Mouse (Mus musculus) thymus, postnatal 10 days (tissue): ENCODE data around the gene Plin2.

ENCODE experiments used
- DNase-seq, 2 experiments: peaks; one replicate each; pipeline ENCODE4 v3.0.0; 2021; ENCODE audit warnings: low spot score in 2 of 2

Gene Plin2

GRCm38 (mm10) chr4:86669780-86670201, at the start of gene Plin2:
TSS of gene Plin2 (minus strand) at chr4:86670060.
- DNase-seq = peak; percentile 11 to 35

DNA sequence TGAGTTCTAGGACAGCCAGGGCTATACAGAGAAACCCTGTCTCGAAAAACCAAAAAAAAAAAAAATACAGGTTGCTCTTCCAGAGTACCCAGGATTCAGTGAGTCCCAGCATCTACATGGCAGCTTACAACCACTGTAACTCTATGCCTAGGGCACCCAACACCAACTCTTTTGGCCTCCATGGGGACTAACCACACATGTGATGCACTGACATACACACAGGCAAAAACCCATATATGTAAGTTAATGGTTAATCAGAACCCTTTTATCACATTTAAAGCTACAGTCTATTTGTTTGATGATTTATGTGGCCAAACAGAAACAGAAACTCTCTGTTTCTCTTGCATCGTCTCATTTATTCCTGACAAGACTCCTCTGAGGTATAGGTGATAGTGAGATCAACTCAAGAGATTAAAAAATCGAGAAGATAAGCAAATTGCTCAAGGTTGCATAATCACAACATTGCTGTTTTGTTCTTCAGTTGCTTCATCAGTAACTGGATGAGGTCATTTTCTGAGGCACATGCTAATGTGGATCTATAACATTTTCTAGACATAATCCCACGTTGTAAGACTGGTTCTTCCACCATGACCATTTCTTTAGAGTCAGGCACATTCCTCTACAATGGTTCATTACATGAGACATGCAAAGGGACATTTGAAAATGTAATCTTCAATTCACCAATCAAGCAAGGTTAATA, 49.2 kb upstream of the Plin2 start:
- no peak for DNase-seq

- DNase-seq = no peak
Observed at GRCm38 (mm10) chr4:86717176-86717575, 47.3 kb upstream of the Plin2 start.

DNA sequence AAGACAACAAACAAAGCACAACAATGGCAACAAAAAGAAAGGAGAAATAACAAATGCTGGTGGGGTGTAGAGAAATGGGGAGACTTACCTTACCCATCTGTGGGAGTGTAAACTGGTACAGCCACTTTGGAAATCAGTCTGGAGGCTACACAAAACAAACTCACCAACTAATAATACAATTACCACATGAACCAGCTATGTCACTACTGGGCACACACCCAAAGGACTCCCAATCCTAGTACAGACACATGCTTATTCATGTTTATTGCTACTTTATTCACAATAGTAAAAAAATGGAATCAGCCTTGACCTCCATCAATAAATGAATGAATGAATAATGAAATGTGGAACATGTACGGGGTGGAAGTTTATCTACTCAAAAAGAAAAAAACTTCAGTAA, 45.5 kb upstream of the Plin2 start:
- DNase-seq = no peak

DNA sequence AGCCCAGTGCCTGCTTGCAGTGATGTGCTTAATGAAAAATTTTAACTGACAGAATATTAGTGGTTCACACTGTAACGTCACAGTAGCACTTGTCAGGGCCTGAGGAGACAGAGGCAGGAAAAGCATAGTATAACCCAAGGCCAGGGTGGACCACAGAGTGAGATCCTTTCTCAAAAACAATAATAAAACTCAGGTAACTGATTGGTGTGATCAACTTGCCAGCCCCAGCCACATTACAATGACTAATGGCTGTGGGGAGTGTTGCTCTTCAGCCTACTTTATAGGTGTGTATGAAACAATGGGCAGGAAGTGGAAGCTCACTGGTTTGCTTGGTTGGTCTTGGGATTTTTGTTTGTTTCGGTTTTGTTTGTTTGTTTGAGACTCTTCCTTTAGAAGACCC, 43.7 kb upstream of the Plin2 start:
- no peak for DNase-seq

DNA sequence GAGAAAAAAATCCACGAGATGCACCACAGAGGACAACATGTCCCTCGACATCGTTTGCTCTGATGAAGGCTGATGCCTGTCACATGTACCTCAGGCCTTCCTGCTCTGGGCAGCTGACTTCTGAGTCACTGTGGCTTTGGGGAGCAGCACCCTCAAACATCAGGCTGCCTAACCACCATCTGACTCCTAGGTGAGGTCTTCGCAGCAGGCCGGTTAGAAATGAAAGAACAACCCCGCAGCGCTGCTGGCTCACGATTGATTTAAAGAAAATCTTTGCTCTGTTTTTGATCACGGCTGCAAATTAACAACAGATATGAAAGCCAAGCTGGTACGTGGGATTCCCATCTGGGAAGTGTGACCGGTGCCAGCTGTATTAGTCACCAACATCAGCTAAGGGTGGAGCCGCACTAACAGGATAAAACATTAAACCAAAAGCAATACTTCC, 42.9 kb upstream of the Plin2 start:
- DNase-seq = peak; percentile 62 to 68

- no peak for DNase-seq
Observed at GRCm38 (mm10) chr4:86710666-86711215, 40.9 kb upstream of the Plin2 start.

DNA sequence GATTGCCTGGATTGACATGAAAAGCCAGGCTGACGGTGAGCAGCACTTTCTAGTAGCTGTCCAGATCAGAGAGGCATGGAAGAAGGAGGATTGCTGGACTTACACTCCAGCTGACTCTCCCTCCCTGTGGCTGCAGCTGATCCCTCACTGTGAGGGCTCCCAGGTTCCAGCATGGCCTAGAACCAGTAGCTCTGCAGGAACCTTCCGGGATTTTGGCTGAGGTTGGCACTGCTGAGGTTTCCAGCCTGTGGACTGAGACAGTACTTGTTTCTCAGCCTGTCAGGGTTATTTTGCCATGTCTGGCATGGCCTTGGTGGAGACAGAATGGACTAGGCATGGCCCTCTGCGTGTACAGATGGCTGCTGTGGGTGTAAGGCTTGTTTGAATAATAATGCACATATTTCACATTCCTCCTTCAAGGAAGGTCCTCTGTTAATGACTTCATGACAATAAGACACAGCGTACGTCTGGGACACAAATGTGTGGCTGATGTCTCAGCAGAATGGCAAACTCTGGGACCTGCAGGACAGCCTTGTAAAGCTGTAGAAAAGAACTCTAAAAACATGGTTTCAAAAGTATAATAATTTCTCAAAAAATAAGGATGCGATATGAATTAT, 40.3 kb upstream of the Plin2 start:
- DNase-seq = no peak

GRCm38 (mm10) chr4:86708801-86709200, 38.9 kb upstream of the Plin2 start:
- no peak for DNase-seq

GRCm38 (mm10) chr4:86699161-86699865, 29.5 kb upstream of the Plin2 start:
- no peak for DNase-seq

DNA sequence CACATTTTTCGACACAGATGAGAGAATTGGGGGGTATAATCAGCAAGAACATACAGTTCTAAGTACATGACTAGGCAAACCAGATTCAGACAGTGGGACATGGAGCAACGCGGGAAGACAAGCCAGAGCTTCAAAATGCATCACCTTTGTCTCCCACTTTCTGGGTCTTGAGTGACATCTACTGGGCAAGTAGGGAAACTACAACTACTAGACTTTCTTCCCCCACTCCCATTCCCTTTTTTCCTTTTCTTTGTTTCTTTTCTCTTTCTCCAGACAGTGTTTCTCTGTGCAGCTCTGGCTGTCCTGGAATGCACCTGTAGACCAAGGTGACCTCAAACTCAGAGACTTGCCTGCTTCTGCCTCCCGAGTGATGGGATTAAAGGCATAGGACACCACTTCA, 27.0 kb upstream of the Plin2 start:
- DNase-seq = peak in 1 of 2 experiments; percentile 55

- DNase-seq = peak; percentile 56 to 82
Observed at GRCm38 (mm10) chr4:86695081-86695480, 25.2 kb upstream of the Plin2 start.

- DNase-seq = no peak
Observed at GRCm38 (mm10) chr4:86692931-86693330, 23.1 kb upstream of the Plin2 start.

DNA sequence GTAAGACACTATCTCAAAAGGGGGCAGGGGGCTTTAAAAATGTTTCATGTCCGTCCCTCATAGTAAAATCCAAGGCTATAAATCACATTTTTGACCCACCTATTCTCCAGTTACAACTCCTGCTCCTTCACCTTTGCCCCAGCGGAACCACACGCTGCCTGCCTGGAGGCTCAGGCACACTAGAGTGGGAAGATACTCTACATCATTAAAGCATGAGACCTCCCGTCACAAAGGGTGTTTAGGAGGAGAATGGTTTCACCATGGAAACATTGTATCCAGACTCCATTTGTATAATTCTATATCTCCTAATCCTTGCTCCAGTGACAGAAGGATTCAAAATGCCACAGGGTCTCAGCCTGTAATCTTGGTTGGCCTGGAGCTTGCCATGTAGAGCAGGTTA, 21.4 kb upstream of the Plin2 start:
- no peak for DNase-seq

DNA sequence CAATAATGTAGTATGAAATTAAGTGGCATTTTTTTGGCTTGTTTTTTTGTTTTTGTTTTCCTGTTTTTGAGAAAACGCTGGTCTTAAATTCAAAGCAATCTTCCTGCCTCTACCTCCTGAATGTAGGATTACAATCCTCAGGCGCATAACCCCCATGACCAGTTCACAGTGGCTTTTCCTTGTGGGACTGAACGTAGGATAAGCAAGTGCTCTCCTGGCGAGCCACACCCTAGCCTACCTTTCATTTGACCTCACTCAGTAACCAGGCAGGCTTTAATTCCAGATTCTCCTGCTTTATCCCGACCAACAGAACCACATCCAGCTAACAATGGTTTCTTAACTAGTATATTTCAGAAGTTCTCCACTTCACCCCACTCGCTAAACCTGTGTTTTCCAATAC, 20.9 kb upstream of the Plin2 start:
- DNase-seq = no peak

DNA sequence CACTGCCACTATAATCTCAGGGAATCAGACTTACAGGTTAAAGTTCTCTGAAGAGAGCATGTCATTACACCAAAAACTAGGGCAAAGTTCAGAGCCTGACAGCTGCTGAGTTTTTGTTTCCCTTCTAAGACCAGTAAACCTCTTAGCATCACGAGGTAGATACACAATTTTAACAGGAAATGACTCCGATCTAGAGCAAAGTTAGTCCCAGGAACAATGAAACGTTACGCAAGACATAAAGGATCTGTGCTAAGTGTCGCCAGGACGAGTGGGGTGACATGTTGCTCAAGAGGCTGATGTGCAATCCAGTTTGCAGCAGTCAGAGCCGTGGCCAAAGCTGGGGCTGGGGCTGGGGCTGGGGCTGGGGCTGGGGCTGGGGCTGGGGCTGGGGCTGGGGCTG, 20.3 kb upstream of the Plin2 start:
- peak in 1 of 2 experiments; percentile 38 for DNase-seq

GRCm38 (mm10) chr4:86689056-86689735, 19.3 kb upstream of the Plin2 start:
- no peak for DNase-seq

DNA sequence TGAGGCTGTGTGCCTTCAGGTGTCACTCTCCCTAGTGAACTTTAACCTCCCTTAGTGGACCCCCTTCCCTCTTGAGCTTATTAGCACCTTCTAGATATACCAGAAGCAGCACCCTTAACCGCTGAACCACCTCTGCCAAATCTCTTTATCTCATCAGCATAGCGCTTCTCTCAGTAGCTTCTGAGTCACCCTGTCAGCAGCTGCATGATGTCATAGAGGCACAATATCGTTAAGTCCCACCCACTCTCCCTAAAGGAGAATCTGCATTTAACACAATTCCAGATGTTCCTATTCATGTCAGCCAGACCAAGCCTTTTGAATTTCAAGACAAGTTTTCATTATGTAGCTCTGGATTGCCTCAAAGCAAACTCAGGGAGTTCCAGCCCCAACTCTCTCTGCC, 16.7 kb upstream of the Plin2 start:
- no peak for DNase-seq

- DNase-seq = no peak
Observed at GRCm38 (mm10) chr4:86686009-86686366, 16.1 kb upstream of the Plin2 start.

GRCm38 (mm10) chr4:86685231-86686008, 15.6 kb upstream of the Plin2 start:
- no peak for DNase-seq

- DNase-seq = no peak
Observed at GRCm38 (mm10) chr4:86684806-86685205, 14.9 kb upstream of the Plin2 start.
